Mouse (Mus musculus) right cerebral cortex, postnatal 36 days (tissue): Measurements from ENCODE around the gene Plce1.

Source experiments
- DNase-seq, 2 experiments: peaks; one replicate each; pipeline ENCODE4 v3.0.0; 2022; ENCODE audit warnings: low spot score in 2 of 2, mixed read lengths in 1 of 2

Gene Plce1

DNA sequence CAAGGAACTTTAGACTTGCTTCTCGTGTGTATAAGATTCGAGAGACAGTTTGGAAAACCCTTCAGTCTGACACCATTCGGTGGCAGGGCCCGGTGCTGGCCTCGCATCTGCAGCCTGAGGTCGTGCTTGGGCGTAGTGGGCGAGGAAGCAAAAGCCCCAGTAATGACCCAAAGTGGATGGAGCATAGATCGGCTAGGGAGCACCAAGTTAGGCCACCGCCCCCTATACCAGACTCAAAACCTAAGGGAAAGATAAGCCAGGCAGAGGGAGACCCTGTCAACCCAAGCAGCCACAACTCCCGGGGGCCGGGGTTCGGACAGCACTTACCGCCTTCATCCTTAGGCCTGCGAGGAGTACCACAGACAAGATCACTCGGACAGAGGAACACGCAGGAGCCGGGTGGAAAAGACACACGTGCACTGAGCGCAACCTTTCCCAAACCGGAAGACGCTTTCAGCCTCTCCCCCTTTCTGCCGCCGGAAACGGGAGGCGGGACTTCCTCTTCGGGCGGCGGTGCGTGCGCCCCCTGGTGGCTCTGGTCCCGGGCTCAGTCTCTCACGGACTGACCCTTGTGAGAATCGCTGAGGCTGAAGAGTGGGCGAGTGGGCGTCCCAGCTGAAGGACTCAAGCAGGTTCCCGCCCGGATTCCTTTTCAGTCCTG is 338.0 kb downstream of the Plce1 start, which contains the start of gene Noc3l:
Gene Noc3l (minus strand): TSS at position 472 of the 661 bp plus-strand sequence.
- peak; percentile 84 to 88 for DNase-seq

DNA sequence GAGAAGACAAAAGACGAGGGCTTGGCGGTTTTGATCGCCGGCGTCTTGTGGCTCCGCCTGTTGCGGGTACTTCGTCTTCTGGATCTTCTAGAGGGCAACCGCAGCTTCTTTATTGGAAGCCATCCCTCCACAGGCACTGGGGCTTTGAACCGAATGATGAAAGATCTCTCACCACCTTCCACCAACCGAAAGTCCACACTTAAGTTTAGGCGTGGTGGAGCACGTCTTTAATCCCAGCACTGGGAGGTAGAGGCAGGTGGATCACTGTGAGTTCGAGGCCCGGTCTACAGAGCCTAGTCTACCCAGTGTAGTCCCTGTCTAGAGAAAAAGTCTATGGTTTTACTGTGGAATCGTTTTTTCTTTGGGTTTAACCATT is 338.5 kb downstream of the Plce1 start:
- DNase-seq, result no peak

DNA sequence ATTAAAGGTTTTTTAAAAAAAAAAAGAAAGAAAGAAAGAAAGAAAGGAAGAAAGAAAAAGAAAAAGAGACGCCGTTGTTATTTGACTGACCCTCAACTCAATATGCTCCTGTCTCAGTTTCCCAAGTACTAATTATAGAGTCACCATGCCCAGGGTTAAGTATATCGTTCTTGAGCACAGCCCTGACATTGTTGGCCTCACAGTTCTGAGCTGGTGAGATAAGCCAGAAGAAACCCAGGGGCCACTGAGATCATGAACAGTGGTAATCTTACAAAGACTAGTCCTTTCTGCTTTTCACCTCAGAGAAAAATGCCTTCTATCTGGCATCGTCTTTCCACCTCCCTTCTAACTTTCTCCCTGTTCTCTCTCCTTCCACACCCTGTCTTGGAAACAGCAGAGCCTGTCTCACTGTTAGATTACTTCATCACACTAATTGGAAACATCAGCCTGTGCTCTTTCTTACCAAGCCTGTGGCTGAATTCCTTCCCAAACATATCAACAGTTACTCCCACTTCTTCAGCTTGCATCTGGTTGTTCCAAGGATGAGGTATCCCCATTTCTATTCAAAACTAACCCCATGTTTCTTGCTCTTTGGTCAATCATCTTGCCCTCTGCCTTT is 339.4 kb downstream of the Plce1 start:
- DNase-seq, result no peak

DNA sequence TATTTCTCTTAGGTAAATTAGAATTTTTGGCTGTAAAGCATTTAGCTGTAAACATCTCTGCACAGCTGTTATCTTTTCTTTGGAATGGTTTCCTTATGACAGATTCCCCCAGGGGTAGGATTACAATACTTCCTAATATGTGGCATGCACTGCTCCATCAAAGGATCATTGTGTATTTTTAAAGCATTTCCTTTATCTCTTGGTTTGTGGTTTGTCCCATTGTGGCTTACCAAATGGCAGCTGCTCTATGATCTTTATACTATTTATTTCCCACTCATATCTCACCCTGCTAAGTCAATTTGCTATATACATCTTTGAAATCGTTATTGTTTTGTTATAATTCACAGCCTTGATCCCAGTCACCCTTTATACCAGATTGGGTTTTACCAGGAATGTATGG is 352.3 kb downstream of the Plce1 start:
- no peak for DNase-seq
